In genomic region chr2:52547331-52547730, GRCm38 (mm10) we compare ENCODE assay signal across 25 mouse cellular contexts.
"Had no signal": no experiment of that assay in that cellular context is flagged by ENCODE, and none has a peak within 500 bp of the region (broad histone marks: within the 10 kb centered on the region; RNA-seq: fewer than 3 reads in every experiment).

No protein-coding gene starts in this region.

- H3K4me3 ChIP-seq: heart, embryonic 13.5 days; heart, embryonic 15.5 days; hindbrain, embryonic 13.5 days; hindbrain, embryonic 15.5 days; kidney, embryonic 15.5 days; limb, embryonic 13.5 days; limb, embryonic 15.5 days; liver, embryonic 12.5 days had no signal

- H3K9ac ChIP-seq: heart, embryonic 13.5 days; heart, embryonic 15.5 days; hindbrain, embryonic 13.5 days; hindbrain, embryonic 15.5 days; kidney, embryonic 15.5 days; limb, embryonic 13.5 days; limb, embryonic 15.5 days; liver, embryonic 12.5 days; liver, embryonic 14.5 days had no signal

- DNase-seq: gastrocnemius, postnatal 14 days; gastrocnemius, postnatal 36 days; heart, adult 18-20 months; heart, postnatal 14 days; heart, postnatal 36 days; kidney, adult 11 months; kidney, adult 2 months; kidney, adult 9 months; kidney, postnatal 14 days; kidney, postnatal 36 days; layer of hippocampus, adult 9-11 months; layer of hippocampus, postnatal 36 days; left cerebral cortex, postnatal 4 days had no signal

- ATAC-seq: hindbrain, postnatal 0 days; intestine, embryonic 16.5 days; liver, embryonic 12.5 days had no signal

- H3K27me3 ChIP-seq: heart, embryonic 13.5 days; heart, embryonic 15.5 days; hindbrain, embryonic 13.5 days; hindbrain, embryonic 15.5 days; kidney, embryonic 15.5 days; limb, embryonic 13.5 days; limb, embryonic 15.5 days; liver, embryonic 12.5 days had no signal

- H3K9me3 ChIP-seq: heart, embryonic 13.5 days; heart, embryonic 15.5 days; hindbrain, embryonic 13.5 days; hindbrain, embryonic 15.5 days; kidney, embryonic 15.5 days; limb, embryonic 13.5 days; limb, embryonic 15.5 days; liver, embryonic 12.5 days had no signal

- H3K4me2 ChIP-seq: heart, embryonic 13.5 days; heart, embryonic 15.5 days; hindbrain, embryonic 13.5 days; hindbrain, embryonic 15.5 days; kidney, embryonic 15.5 days; limb, embryonic 13.5 days; limb, embryonic 15.5 days; liver, embryonic 12.5 days had no signal

- H3K36me3 ChIP-seq: heart, embryonic 13.5 days; heart, embryonic 15.5 days; hindbrain, embryonic 13.5 days; kidney, embryonic 15.5 days; limb, embryonic 13.5 days; limb, embryonic 15.5 days; liver, embryonic 12.5 days had no signal

- H3K27ac ChIP-seq: heart, embryonic 13.5 days; heart, embryonic 15.5 days; hindbrain, embryonic 13.5 days; hindbrain, embryonic 15.5 days; hindbrain, postnatal 0 days; kidney, embryonic 15.5 days; kidney, postnatal 0 days; limb, embryonic 13.5 days; limb, embryonic 15.5 days; liver, embryonic 12.5 days; liver, embryonic 14.5 days had no signal

- H3K4me1 ChIP-seq: heart, embryonic 13.5 days; heart, embryonic 15.5 days; hindbrain, embryonic 13.5 days; hindbrain, embryonic 15.5 days; kidney, embryonic 15.5 days; limb, embryonic 13.5 days; limb, embryonic 15.5 days; liver, embryonic 12.5 days had no signal
